7 mouse cellular contexts compared by ENCODE assay signal in the genomic region with DNA sequence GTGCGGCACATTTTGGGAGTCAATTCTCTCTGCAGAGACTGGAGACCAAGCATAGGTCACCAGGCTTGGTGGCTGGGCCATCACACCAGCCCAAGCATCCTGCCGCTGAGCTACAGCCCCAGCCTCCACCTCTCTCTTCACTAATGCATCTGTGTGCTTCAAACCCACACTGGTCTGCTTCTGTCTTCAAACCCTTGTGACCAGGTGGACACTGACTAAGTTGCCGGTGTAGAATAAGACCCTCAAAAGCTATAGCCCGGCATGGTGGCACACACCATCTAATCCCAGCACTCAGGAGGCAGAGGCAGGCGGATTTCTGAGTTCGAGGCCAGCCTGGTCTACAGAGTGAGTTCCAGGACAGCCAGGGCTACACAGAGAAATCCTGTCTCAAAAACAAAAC. TPM values are rescaled to one million over a fixed set of nuclear protein-coding genes. Genes with fewer than 3 reads are reported as not detected.
DNase-seq lines count a peak whose midpoint lies in the region; ATAC-seq and TF ChIP-seq lines count a peak whose summit lies in the region.
"Not testable (repeated sequence)": the region's sequence is repeated elsewhere in the genome, so short reads cannot be mapped to it uniquely, and the experiment has no call there.

No protein-coding gene starts in this region.

- not testable (repeated sequence) for H3K4me2 ChIP-seq in forebrain, embryonic 11.5 days (ENCODE audit: low read depth, low read length, severe bottlenecking); limb, embryonic 11.5 days (ENCODE audit: low read depth, severe bottlenecking); midbrain, embryonic 11.5 days; midbrain, postnatal 0 days (ENCODE audit: low read depth, low read length, poor library complexity, severe bottlenecking)

- not testable (repeated sequence) for H3K4me1 ChIP-seq in forebrain, embryonic 11.5 days (replicated peaks; ENCODE audit: control insufficient read depth, insufficient read depth, low read length); limb, embryonic 11.5 days (ENCODE audit: control insufficient read depth, insufficient read depth, low read length); midbrain, embryonic 11.5 days (ENCODE audit: control insufficient read depth, insufficient read depth, low read length); midbrain, postnatal 0 days (ENCODE audit: insufficient read depth, low read length)

- H3K36me3 ChIP-seq in forebrain, embryonic 11.5 days (ENCODE audit: control insufficient read depth, insufficient read depth, low read length); limb, embryonic 11.5 days (ENCODE audit: control insufficient read depth, insufficient read depth, low read length); midbrain, embryonic 11.5 days (ENCODE audit: control insufficient read depth, insufficient read depth, low read length); midbrain, postnatal 0 days (ENCODE audit: insufficient read depth, low read length): not testable (repeated sequence)

- H3K4me3 ChIP-seq in forebrain, embryonic 11.5 days (ENCODE audit: low read depth, low read length); limb, embryonic 11.5 days (ENCODE audit: low read depth, low read length); midbrain, embryonic 11.5 days (ENCODE audit: low read depth, low read length); midbrain, postnatal 0 days (ENCODE audit: low read depth, low read length): not testable (repeated sequence)

- H3K9me3 ChIP-seq in forebrain, embryonic 11.5 days (ENCODE audit: control insufficient read depth, low read length); limb, embryonic 11.5 days (ENCODE audit: control insufficient read depth, low read length); midbrain, embryonic 11.5 days (ENCODE audit: control insufficient read depth, low read length); midbrain, postnatal 0 days (ENCODE audit: low read length): not testable (repeated sequence)

- not testable (repeated sequence) for H3K27ac ChIP-seq in forebrain, embryonic 11.5 days (ENCODE audit: low read depth, low read length); limb, embryonic 11.5 days (replicated peaks; ENCODE audit: low read depth, low read length); midbrain, embryonic 11.5 days (ENCODE audit: low read depth, low read length); midbrain, postnatal 0 days (ENCODE audit: low read depth, low read length)

- TF ChIP-seq CTCF in midbrain, postnatal 0 days (IDR thresholded peaks at IDR 0.05) = not testable (repeated sequence)

- DNase-seq in MN1 (ENCODE audit: low spot score) = peak; percentile 8
- DNase-seq in forebrain, embryonic 11.5 days (ENCODE audit: low spot score) = peak; percentile 48
- peak; percentile 17 for DNase-seq in limb, embryonic 11.5 days (ENCODE audit: low spot score)
- peak; percentile 73 for DNase-seq in midbrain, embryonic 11.5 days (ENCODE audit: low spot score, missing footprints)
- not testable (repeated sequence) for DNase-seq in midbrain, postnatal 0 days (ENCODE audit: low spot score)
- DNase-seq in right cerebral cortex, postnatal 4 days = peak; percentile 1
- DNase-seq in testis, postnatal 10 days (ENCODE audit: low spot score) = peak; percentile 36

- 89% methylated on average over 5 of the region's 6 CpGs for WGBS in forebrain, embryonic 11.5 days
- WGBS in limb, embryonic 11.5 days = 82% methylated on average over 5 of the region's 6 CpGs
- 88% methylated on average over 5 of the region's 6 CpGs for WGBS in midbrain, embryonic 11.5 days
- WGBS in midbrain, postnatal 0 days = 88% methylated on average over 5 of the region's 6 CpGs

- H3K9ac ChIP-seq in forebrain, embryonic 11.5 days (ENCODE audit: low read length); limb, embryonic 11.5 days (ENCODE audit: low read length); midbrain, embryonic 11.5 days (ENCODE audit: low read length); midbrain, postnatal 0 days (replicated peaks; ENCODE audit: low read length, poor library complexity, severe bottlenecking): not testable (repeated sequence)

- not testable (repeated sequence) for H3K27me3 ChIP-seq in forebrain, embryonic 11.5 days (ENCODE audit: control insufficient read depth, insufficient read depth, low read length); limb, embryonic 11.5 days (ENCODE audit: control insufficient read depth, insufficient read depth, low read length); midbrain, embryonic 11.5 days (ENCODE audit: control insufficient read depth, insufficient read depth, low read length); midbrain, postnatal 0 days (ENCODE audit: insufficient read depth, low read length)

- not testable (repeated sequence) for ATAC-seq in forebrain, embryonic 11.5 days (replicated peaks; ENCODE audit: low FRiP score); limb, embryonic 11.5 days (ENCODE audit: insufficient number of reproducible peaks, low FRiP score, low TSS enrichment, low read depth); midbrain, embryonic 11.5 days (ENCODE audit: low FRiP score)
- ATAC-seq in midbrain, postnatal 0 days (ENCODE audit: low FRiP score) = peak; percentile 13; the same call in 1 of the 2 replicates

RNA-seq across cellular contexts. Expression of a gene that starts 38.2 kb away (rescaled TPM):
- polyA plus RNA-seq in forebrain, embryonic 11.5 days (2014; fragmentation: Nextera tagmentation; extraction: Ambion mirVana) = 530 and 544 TPM in 2 replicates
- 502 TPM in 2 replicates for polyA plus RNA-seq in limb, embryonic 11.5 days (2014; fragmentation: Nextera tagmentation; extraction: Ambion mirVana)
- polyA plus RNA-seq in midbrain, embryonic 11.5 days (2014; fragmentation: Nextera tagmentation; extraction: Ambion mirVana) = 673 and 680 TPM in 2 replicates
- total RNA-seq in midbrain, postnatal 0 days (2014; rRNA removed) = 443 and 625 TPM in 2 replicates
- polyA plus RNA-seq in midbrain, postnatal 0 days (2015; fragmentation: Nextera tagmentation; extraction: Ambion mirVana) = 1,251 and 1,314 TPM in 2 replicates
